ENCODE assay signal across 15 mouse cellular contexts in the genomic region with DNA sequence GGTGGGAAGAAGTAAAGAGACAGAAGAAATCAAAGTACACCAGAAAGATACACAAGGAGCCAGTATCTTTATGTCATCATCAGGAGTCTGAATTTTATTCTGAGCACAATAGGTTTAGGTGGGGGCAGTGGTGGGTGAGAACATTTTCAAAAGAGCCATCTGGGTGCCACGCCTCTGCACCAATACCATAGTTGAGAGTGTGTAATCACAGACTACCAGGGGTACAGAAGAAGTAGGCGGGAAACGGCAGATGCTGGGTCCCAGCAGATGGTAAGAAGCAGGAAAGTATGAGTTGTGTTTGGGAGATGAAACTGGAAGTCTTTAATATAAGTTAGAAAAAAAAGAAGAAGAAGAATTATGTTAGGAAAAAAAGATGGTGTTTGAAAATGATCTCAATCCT.
DNase-seq lines count a peak whose midpoint lies in the region; ATAC-seq and TF ChIP-seq lines count a peak whose summit lies in the region.
"Had no signal": no experiment of that assay in that cellular context is flagged by ENCODE, and none has a peak within 500 bp of the region (broad histone marks: within the 10 kb centered on the region; RNA-seq: fewer than 3 reads in every experiment).

No protein-coding gene starts in this region.

- WGBS in kidney, embryonic 15.5 days = 90% methylated on average over 3 of the region's 3 CpGs

- no peaks in the 10 kb centered on the region for H3K36me3 ChIP-seq in kidney, embryonic 15.5 days
- H3K36me3 ChIP-seq: embryonic facial prominence, embryonic 15.5 days; lung, embryonic 15.5 days; midbrain, embryonic 13.5 days had no signal

- H3K9ac ChIP-seq in kidney, embryonic 15.5 days = no peak overlapping the region
- H3K9ac ChIP-seq: embryonic facial prominence, embryonic 15.5 days; lung, embryonic 15.5 days; midbrain, embryonic 13.5 days had no signal

- H3K4me2 ChIP-seq in kidney, embryonic 15.5 days = no peak overlapping the region
- H3K4me2 ChIP-seq: embryonic facial prominence, embryonic 15.5 days; lung, embryonic 15.5 days; midbrain, embryonic 13.5 days had no signal

- H3K27me3 ChIP-seq in kidney, embryonic 15.5 days = no peaks in the 10 kb centered on the region
- H3K27me3 ChIP-seq: embryonic facial prominence, embryonic 15.5 days; lung, embryonic 15.5 days; midbrain, embryonic 13.5 days had no signal

- no peak overlapping the region for H3K4me3 ChIP-seq in cortical plate, adult 2 months (ENCODE audit: insufficient read depth, low read length)
- H3K4me3 ChIP-seq in kidney, embryonic 15.5 days (replicated peaks) = no peak overlapping the region
- H3K4me3 ChIP-seq: embryonic facial prominence, embryonic 15.5 days; lung, embryonic 15.5 days; midbrain, embryonic 13.5 days; myocyte had no signal

- TF ChIP-seq POLR2A in cortical plate, adult 2 months (IDR thresholded peaks at IDR 0.05; ENCODE audit: extremely low read depth, insufficient read depth, low read length) = no peak

- peak; percentile 83 for DNase-seq in layer of hippocampus, adult 11-12 months (ENCODE audit: low spot score)
- peak; percentile 80 to 89 for DNase-seq in left cerebral cortex, adult 18-20 months (ENCODE audit: low spot score in 2 of 2)
- peak; percentile 21 for DNase-seq in right cerebral cortex, postnatal 14 days
- DNase-seq in gastrocnemius, adult 8-10 months (ENCODE audit: low spot score in 2 of 2) = no peak
- DNase-seq in retina, postnatal 1 day = no peak
- DNase-seq: cerebellum, adult 2 months; gastrocnemius, postnatal 10 days; heart, postnatal 10 days; kidney, adult 2 months had no signal

- peaks cover 3% of the 10 kb centered on the region for H3K4me1 ChIP-seq in cortical plate, adult 2 months (ENCODE audit: control insufficient read depth, insufficient read depth, low read length)
- no peaks in the 10 kb centered on the region for H3K4me1 ChIP-seq in kidney, embryonic 15.5 days
- H3K4me1 ChIP-seq: embryonic facial prominence, embryonic 15.5 days; lung, embryonic 15.5 days; midbrain, embryonic 13.5 days had no signal

- no peak for TF ChIP-seq CTCF in cortical plate, adult 2 months (IDR thresholded peaks at IDR 0.05; ENCODE audit: extremely low read depth, insufficient read depth, low read length)

- H3K9me3 ChIP-seq in kidney, embryonic 15.5 days (replicated peaks) = no peaks in the 10 kb centered on the region
- H3K9me3 ChIP-seq: embryonic facial prominence, embryonic 15.5 days; lung, embryonic 15.5 days; midbrain, embryonic 13.5 days had no signal

- ATAC-seq in kidney, embryonic 15.5 days (replicated peaks; ENCODE audit: low FRiP score) = no peak
- ATAC-seq: midbrain, embryonic 13.5 days had no signal

- peak overlapping the region; percentile 82; the same call in 1 of the 2 replicates for H3K27ac ChIP-seq in cortical plate, adult 2 months (ENCODE audit: insufficient read depth, low read length)
- H3K27ac ChIP-seq in kidney, embryonic 15.5 days = no peak overlapping the region
- H3K27ac ChIP-seq: embryonic facial prominence, embryonic 15.5 days; lung, embryonic 15.5 days; midbrain, embryonic 13.5 days had no signal

Comparison
In these comparisons a context has a peak if more than half of its experiments do, and no peak if none do; other contexts are left out.
1. DNase-seq: peak in layer of hippocampus, adult 11-12 months (single experiment), left cerebral cortex, adult 18-20 months (2 of 2) and right cerebral cortex, postnatal 14 days (single experiment); none in gastrocnemius, adult 8-10 months (0 of 2) and retina, postnatal 1 day (single experiment).